Mouse (Mus musculus) liver, embryonic 14.5 days (tissue): ENCODE results near the gene Card14.

Experiments used
- CTCF ChIP-seq: IDR thresholded peaks from 2 replicates; pipeline ENCODE4 v1.5.1; 2016; ENCODE audit warnings: antibody characterized with exemption, low read depth, control low read depth
- EP300 ChIP-seq: IDR thresholded peaks from 2 replicates; pipeline ENCODE4 v1.6.1; 2016; ENCODE audit warnings: antibody characterized with exemption, low read depth

DNA sequence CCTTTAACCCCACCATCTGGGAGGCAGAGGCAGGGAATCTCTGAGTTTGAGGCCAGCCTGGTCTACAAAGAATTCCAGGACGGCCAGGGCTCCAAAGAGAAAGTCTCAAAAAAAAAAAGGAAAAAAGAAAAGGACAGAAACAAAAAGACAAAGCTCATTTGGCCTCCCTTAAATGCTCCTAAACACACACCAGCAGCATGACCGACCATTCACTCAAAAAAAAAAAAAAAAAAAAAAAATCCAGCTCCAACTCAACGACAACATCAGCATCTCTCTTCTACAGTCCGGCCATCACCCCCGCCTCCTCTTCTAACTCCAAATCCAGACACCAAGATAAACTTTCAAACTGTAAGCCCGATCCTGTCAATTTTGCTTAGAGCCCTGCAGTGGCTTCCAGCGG lies 8.7 kb upstream of the Card14 start:
- TF ChIP-seq EP300, result no peak
- no peak for TF ChIP-seq CTCF
